Mouse (Mus musculus): ENCODE data around the gene Dclre1c.
"Not testable (repeated sequence)": the region's sequence is repeated elsewhere in the genome, so short reads cannot be mapped to it uniquely, and the experiment has no call there.

The Dclre1c gene

DNA sequence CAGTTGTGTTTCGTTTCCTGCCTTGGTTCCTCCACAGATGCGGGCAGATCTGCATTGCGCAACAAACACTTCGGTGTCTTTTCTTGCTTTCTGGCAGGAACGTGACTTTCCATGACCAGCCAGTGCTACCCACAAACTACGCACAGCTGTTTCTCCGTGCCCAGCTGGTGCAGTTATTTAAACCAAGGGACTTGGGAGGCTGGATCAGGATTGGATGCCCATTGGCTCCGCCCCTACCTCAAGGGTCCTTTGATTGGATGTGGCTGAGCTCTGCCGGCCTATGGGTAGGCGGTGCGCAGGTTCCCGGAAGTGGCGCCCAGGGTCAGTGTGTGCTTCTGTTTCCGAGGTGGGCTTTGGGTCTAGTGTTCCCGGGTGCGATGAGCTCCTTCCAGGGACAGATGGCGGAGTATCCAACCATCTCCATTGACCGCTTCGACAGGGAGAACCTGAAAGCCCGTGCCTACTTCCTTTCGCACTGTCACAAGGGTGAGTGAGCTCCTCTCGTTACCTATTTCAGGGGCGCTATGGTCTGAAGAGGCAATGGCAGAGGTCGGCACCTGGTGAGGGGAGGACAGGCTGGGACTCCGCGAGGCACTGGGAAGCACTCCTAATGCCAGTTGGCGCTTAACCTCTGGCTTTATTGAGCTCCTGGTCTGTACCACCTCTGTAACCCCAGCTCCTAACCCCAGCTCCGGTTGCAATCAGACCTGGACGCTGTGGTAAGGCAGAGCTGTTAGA is at the start of gene Dclre1c:
Gene Dclre1c (plus strand): TSS at position 291 of the 738 bp plus-strand sequence.
- Histone ChIP-seq H3K27me3 (ENCODE audit: insufficient read depth, low read length) (peaks cover 3% of the 10 kb centered on the region; the same call in 1 of the 2 replicates), H3K4me1 (replicated peaks; ENCODE audit: low read depth, low read length) (peaks cover 56% of the 10 kb centered on the region), H3K36me3 (ENCODE audit: insufficient read depth, low read length) (peaks cover 19% of the 10 kb centered on the region), H3K9me3 (ENCODE audit: low read length) (no peaks in the 10 kb centered on the region), H3K4me3 (replicated peaks; ENCODE audit: low read length) (peak within 1 kb of the TSS; percentile 90)
- TF ChIP-seq POU5F1 (IDR thresholded peaks at IDR 0.05; ENCODE audit: borderline replicate concordance, low read length), result no peak
- TF ChIP-seq NANOG (IDR thresholded peaks at IDR 0.05; ENCODE audit: borderline replicate concordance, low read length), result no peak
- TF ChIP-seq CTCF (conservative IDR thresholded peaks at IDR 0.05; ENCODE audit: low read length), result no peak

DNA sequence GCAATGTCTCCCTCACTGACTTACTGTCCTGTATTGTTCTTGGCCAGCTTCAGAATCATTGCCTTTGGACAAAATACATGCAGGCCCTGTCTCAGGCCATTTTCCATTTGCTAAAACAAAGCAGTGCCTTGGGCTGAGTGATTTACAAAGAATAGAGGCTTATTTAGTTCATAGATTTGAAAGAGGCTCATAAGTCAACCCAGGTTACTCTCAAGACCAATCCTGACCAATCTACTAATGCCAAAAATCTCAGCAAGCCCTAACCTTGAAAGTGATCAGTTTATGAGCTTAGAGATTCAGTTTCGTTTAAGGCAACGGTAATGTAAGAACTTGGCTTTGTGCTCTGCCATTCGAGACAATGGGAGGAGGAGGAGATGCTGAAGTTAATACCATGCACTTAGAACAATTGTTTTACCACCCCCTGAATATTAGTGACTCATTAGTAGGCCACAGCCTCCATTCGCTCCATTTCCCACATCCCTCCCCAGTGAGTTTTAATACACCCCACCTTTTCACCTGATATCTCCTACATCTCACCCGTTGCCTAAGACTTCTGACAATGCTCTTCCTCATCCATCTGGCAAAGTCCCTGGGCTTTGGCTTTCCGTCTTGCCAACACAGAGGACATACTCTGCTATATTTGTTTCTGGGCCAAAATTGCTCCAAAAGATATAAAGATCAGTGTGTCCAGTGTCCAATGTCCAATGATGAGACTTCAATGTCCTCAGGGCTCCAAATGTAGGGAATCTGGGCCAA is 36.6 kb upstream of the Dclre1c start:
- TF ChIP-seq CTCF (conservative IDR thresholded peaks at IDR 0.05; ENCODE audit: low read length) (no peak), NANOG (IDR thresholded peaks at IDR 0.05; ENCODE audit: borderline replicate concordance, low read length) (no peak), POU5F1 (IDR thresholded peaks at IDR 0.05; ENCODE audit: borderline replicate concordance, low read length) (no peak)
- H3K36me3 ChIP-seq (ENCODE audit: insufficient read depth, low read length), result no peaks in the 10 kb centered on the region
- H3K4me1 ChIP-seq (replicated peaks; ENCODE audit: low read depth, low read length), result no peaks in the 10 kb centered on the region
- H3K4me3 ChIP-seq (replicated peaks; ENCODE audit: low read length), result no peak overlapping the region
- peaks cover 8% of the 10 kb centered on the region for H3K9me3 ChIP-seq (ENCODE audit: low read length)
- H3K27me3 ChIP-seq (ENCODE audit: insufficient read depth, low read length), result no peaks in the 10 kb centered on the region

GRCm38 (mm10) chr2:3391945-3392344 is 32.0 kb upstream of the Dclre1c start:
- H3K9me3 ChIP-seq (ENCODE audit: low read length), result no peaks in the 10 kb centered on the region
- no peaks in the 10 kb centered on the region for H3K27me3 ChIP-seq (ENCODE audit: insufficient read depth, low read length)
- no peaks in the 10 kb centered on the region for H3K4me1 ChIP-seq (replicated peaks; ENCODE audit: low read depth, low read length)
- H3K4me3 ChIP-seq (replicated peaks; ENCODE audit: low read length), result no peak overlapping the region
- H3K36me3 ChIP-seq (ENCODE audit: insufficient read depth, low read length), result no peaks in the 10 kb centered on the region
- TF ChIP-seq NANOG (IDR thresholded peaks at IDR 0.05; ENCODE audit: borderline replicate concordance, low read length), result no peak
- no peak for TF ChIP-seq CTCF (conservative IDR thresholded peaks at IDR 0.05; ENCODE audit: low read length)

DNA sequence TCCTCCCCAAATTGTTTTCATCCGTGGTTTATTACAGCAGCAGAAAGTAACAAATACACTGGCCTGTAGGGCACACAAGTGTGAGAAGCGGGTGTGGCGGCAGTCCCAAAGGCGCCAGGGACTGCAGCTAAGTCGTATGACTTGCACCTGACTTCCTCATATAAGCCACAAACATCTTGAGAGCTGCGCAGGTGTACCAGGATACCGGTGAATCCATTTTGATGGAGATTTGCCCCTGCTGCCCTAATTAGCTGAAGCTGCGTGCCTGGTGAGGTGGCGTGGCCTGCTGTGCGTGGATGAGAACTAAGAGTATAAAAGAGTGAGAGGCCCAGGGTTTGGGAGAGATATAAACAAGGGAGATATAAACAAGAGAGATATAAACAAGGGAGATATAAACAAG is 26.8 kb upstream of the Dclre1c start, which contains the start of gene Olah:
Gene Olah (minus strand): TSS at position 101 of the 400 bp plus-strand sequence.
- H3K4me1 ChIP-seq (replicated peaks; ENCODE audit: low read depth, low read length); H3K9me3 ChIP-seq (ENCODE audit: low read length); H3K4me3 ChIP-seq (replicated peaks; ENCODE audit: low read length); H3K27me3 ChIP-seq (ENCODE audit: insufficient read depth, low read length); H3K36me3 ChIP-seq (ENCODE audit: insufficient read depth, low read length): not testable (repeated sequence)

DNA sequence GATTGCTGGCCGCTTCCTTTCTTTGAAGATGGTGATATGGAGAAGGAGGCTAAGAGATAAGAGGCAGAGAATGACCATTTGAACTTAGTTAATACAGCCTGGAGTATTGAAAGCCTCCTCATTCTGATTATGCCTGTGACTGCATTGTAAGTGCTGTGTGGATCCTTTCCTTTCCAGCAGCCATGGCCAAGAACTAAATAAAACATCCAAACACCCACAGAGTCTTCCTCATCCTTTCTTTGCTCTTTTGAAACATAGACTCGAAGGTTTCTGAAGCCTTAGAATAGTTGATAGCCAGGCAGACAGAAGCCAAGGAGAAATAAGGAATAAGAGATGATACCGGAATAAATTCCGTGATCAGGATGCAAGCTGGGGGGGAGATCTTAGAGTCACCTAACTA is 17.9 kb upstream of the Dclre1c start:
- TF ChIP-seq CTCF (conservative IDR thresholded peaks at IDR 0.05; ENCODE audit: low read length) (no peak), POU5F1 (IDR thresholded peaks at IDR 0.05; ENCODE audit: borderline replicate concordance, low read length) (no peak), NANOG (IDR thresholded peaks at IDR 0.05; ENCODE audit: borderline replicate concordance, low read length) (no peak)
- Histone ChIP-seq H3K4me1 (replicated peaks; ENCODE audit: low read depth, low read length) (no peaks in the 10 kb centered on the region), H3K36me3 (ENCODE audit: insufficient read depth, low read length) (no peaks in the 10 kb centered on the region), H3K27me3 (ENCODE audit: insufficient read depth, low read length) (peaks cover 4% of the 10 kb centered on the region), H3K4me3 (replicated peaks; ENCODE audit: low read length) (no peak overlapping the region), H3K9me3 (ENCODE audit: low read length) (no peaks in the 10 kb centered on the region)

GRCm38 (mm10) chr2:3407756-3408155 is 16.2 kb upstream of the Dclre1c start:
- 0 out of 2 replicates have a peak, but pooled peaks cover 2% of the 10 kb centered on the region for H3K27me3 ChIP-seq (ENCODE audit: insufficient read depth, low read length)
- H3K9me3 ChIP-seq (ENCODE audit: low read length), result no peaks in the 10 kb centered on the region
- no peak overlapping the region for H3K4me3 ChIP-seq (replicated peaks; ENCODE audit: low read length)
- no peak for TF ChIP-seq NANOG (IDR thresholded peaks at IDR 0.05; ENCODE audit: borderline replicate concordance, low read length)
- TF ChIP-seq POU5F1 (IDR thresholded peaks at IDR 0.05; ENCODE audit: borderline replicate concordance, low read length), result no peak
- no peak for TF ChIP-seq CTCF (conservative IDR thresholded peaks at IDR 0.05; ENCODE audit: low read length)
- H3K36me3 ChIP-seq (ENCODE audit: insufficient read depth, low read length), result no peaks in the 10 kb centered on the region
- no peaks in the 10 kb centered on the region for H3K4me1 ChIP-seq (replicated peaks; ENCODE audit: low read depth, low read length)

DNA sequence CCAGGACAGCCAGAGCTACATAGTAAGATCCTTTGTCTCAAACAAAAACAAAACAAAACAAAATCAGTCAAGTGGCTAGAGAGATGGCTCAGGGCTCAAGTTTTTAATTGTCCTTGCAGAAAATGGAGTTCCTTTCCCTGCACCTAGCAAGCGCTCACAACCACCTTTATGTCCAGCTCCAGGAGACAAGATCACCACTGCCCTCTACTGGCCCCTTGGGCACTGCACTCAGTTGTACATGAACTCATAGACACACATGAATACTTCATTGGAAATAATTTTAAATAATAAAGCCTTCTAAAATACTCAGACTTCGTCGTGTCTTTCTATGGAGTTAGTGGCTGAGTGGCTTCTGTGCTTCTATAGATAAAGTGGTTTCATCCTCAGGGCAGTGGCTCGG is 9.7 kb upstream of the Dclre1c start:
- Histone ChIP-seq H3K36me3 (ENCODE audit: insufficient read depth, low read length) (no peaks in the 10 kb centered on the region), H3K27me3 (ENCODE audit: insufficient read depth, low read length) (peaks cover 21% of the 10 kb centered on the region), H3K9me3 (ENCODE audit: low read length) (no peaks in the 10 kb centered on the region), H3K4me1 (replicated peaks; ENCODE audit: low read depth, low read length) (peaks cover 7% of the 10 kb centered on the region), H3K4me3 (replicated peaks; ENCODE audit: low read length) (no peak overlapping the region)
- peak; percentile 88 for TF ChIP-seq CTCF (conservative IDR thresholded peaks at IDR 0.05; ENCODE audit: low read length)
- TF ChIP-seq NANOG (IDR thresholded peaks at IDR 0.05; ENCODE audit: borderline replicate concordance, low read length), result no peak

DNA sequence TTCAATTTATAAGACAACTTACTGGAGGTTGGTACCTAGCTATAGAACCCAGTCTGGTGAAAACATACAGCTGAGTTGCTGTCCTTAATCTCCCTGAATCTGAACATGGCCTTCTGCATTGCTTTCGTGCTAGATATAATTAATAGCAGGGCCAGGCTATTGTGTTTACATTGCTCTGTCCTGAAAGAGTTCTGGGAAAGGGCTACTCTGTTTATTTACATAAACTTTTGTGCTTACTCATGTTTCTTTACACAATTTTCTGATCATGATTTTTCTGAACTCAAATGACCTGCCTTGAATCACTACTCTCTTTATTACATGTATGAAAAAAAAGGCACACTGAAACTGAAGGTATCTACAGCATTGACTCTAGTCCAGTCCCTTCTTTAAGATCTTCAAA is 8.3 kb upstream of the Dclre1c start:
- Histone ChIP-seq H3K4me1 (replicated peaks; ENCODE audit: low read depth, low read length) (peaks cover 20% of the 10 kb centered on the region), H3K9me3 (ENCODE audit: low read length) (no peaks in the 10 kb centered on the region), H3K27me3 (ENCODE audit: insufficient read depth, low read length) (peaks cover 21% of the 10 kb centered on the region), H3K36me3 (ENCODE audit: insufficient read depth, low read length) (no peaks in the 10 kb centered on the region), H3K4me3 (replicated peaks; ENCODE audit: low read length) (no peak overlapping the region)
- TF ChIP-seq CTCF (conservative IDR thresholded peaks at IDR 0.05; ENCODE audit: low read length) (no peak), POU5F1 (IDR thresholded peaks at IDR 0.05; ENCODE audit: borderline replicate concordance, low read length) (no peak), NANOG (IDR thresholded peaks at IDR 0.05; ENCODE audit: borderline replicate concordance, low read length) (no peak)
